Mouse (Mus musculus) embryonic facial prominence, embryonic 14.5 days (tissue): ENCODE results near the gene Nfatc4. TPM values are rescaled to one million over a fixed set of nuclear protein-coding genes. Genes with fewer than 3 reads are reported as not detected.

Experiments used
- ATAC-seq: fragments of 200-750 bp; cut with Nextera tagmentation; 2 replicates; pipeline ENCODE4 v1.8.0; 2017; ENCODE audit warnings: low read depth, moderate number of reproducible peaks, moderate TSS enrichment
- DNase-seq: peaks from one replicate; pipeline ENCODE4 v3.0.0-alpha.2; 2015; ENCODE audit warnings: low spot score
- H3K27ac ChIP-seq: fragments of 300-500 bp; sonication (generic); replicated peaks from 2 replicates; pipeline ENCODE4 v1.5.1; 2014; ENCODE audit warnings: low read depth, mild to moderate bottlenecking, low read length, moderate library complexity
- H3K27me3 ChIP-seq: fragments of 300-500 bp; sonication (generic); replicated peaks from 2 replicates; pipeline ENCODE4 v1.6.1; 2014; ENCODE audit warnings: low read length; ENCODE audit not compliant: control insufficient read depth, insufficient read depth
- H3K36me3 ChIP-seq: fragments of 300-500 bp; sonication (generic); 2 replicates; pipeline ENCODE4 v1.6.1; 2014; ENCODE audit warnings: low read length, mixed read lengths; ENCODE audit not compliant: control insufficient read depth, insufficient read depth
- H3K4me1 ChIP-seq: fragments of 300-500 bp; sonication (generic); 2 replicates; pipeline ENCODE4 v1.6.1; 2014; ENCODE audit warnings: antibody characterized with exemption, low read length; ENCODE audit not compliant: control insufficient read depth, insufficient read depth
- H3K4me2 ChIP-seq: fragments of 300-500 bp; sonication (generic); 2 replicates; pipeline ENCODE4 v1.6.1; 2014; ENCODE audit warnings: low read depth, mild to moderate bottlenecking, low read length, moderate library complexity, mixed read lengths
- H3K4me3 ChIP-seq: fragments of 300-500 bp; sonication (generic); 2 replicates; pipeline ENCODE4 v1.5.1; 2014; ENCODE audit warnings: low read depth, mild to moderate bottlenecking, low read length
- H3K9ac ChIP-seq: fragments of 300-500 bp; sonication (generic); 2 replicates; pipeline ENCODE4 v1.6.1; 2014; ENCODE audit warnings: low read depth, mild to moderate bottlenecking, low read length, moderate library complexity, mixed read lengths
- H3K9me3 ChIP-seq: fragments of 300-500 bp; sonication (generic); 2 replicates; pipeline ENCODE4 v1.6.1; 2016; ENCODE audit warnings: low read length; ENCODE audit not compliant: control insufficient read depth
- WGBS: fragments of 180-500 bp; shearing (Covaris S2); extraction: QIAGEN DNeasy Blood & Tissue Kit; methylation state at CpG from one replicate; pipeline ENCODE4 v1.1.7; 2014; 5-methylcytosine and 5-hydroxymethylcytosine counted together
- polyA plus RNA-seq: library from polyadenylated mRNA; unstranded; fragments of >200 nt; fragmentation: Nextera tagmentation; extraction: Ambion mirVana; gene quantifications from 2 replicates; pipeline ENCODE4 v1.2.1, GENCODE M21; 2014

Nfatc4 gene
- polyA plus RNA-seq, 1 experiment from 2014 or later, result 56.5 TPM

GRCm38 (mm10) chr14:55795380-55796163 is 27.4 kb upstream of the Nfatc4 start:
- DNase-seq (no peak), ATAC-seq (no peak)
- H3K27ac ChIP-seq, result no peak overlapping the region
- no peak overlapping the region for H3K9ac ChIP-seq
- no peaks in the 10 kb centered on the region for H3K36me3 ChIP-seq
- no peaks in the 10 kb centered on the region for H3K4me1 ChIP-seq
- WGBS, result 81% methylated on average over 15 of the region's 15 CpGs
- H3K9me3 ChIP-seq, result no peaks in the 10 kb centered on the region
- H3K4me3 ChIP-seq, result no peak overlapping the region
- H3K27me3 ChIP-seq, result no peaks in the 10 kb centered on the region
- no peak overlapping the region for H3K4me2 ChIP-seq

- no peaks in the 10 kb centered on the region for H3K36me3 ChIP-seq
- H3K27me3 ChIP-seq, result no peaks in the 10 kb centered on the region
- H3K4me1 ChIP-seq, result no peaks in the 10 kb centered on the region
- 16% methylated on average over 16 of the region's 16 CpGs for WGBS
- H3K4me3 ChIP-seq, result peak overlapping the region; percentile 40
- no peak overlapping the region for H3K27ac ChIP-seq
- DNase-seq (peak; percentile 94), ATAC-seq (peak; percentile 82)
- peak overlapping the region; percentile 59 for H3K9ac ChIP-seq
- H3K9me3 ChIP-seq, result no peaks in the 10 kb centered on the region
- peak overlapping the region; percentile 61 for H3K4me2 ChIP-seq
Measured at GRCm38 (mm10) chr14:55814885-55815284, 8.1 kb upstream of the Nfatc4 start.

DNA sequence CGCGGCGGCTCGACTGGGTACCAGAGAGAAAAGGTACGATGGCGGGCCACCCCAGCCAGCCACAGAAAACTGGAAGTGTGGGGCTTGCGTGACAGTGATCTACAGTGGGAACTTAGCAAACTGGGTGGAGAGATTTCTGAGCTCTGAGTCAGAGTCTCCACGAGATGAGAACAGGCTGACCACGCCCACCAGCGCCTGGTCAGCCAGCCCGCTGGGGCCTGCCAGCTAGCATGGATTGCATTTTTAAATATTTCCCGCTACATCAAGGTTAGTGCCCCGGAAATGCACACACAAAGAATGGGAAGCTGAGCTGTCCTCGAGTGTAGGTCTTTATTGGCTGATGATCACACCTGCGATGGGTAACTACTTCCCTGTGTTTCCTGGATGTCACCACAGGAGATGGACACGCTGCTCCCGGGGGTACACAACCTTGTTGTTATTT is 7.6 kb upstream of the Nfatc4 start:
- Histone ChIP-seq H3K9me3 (no peaks in the 10 kb centered on the region), H3K4me1 (no peaks in the 10 kb centered on the region), H3K27ac (no peak overlapping the region), H3K4me3 (peak overlapping the region; percentile 40), H3K9ac (peak overlapping the region; percentile 59), H3K4me2 (peak overlapping the region; percentile 61), H3K27me3 (no peaks in the 10 kb centered on the region), H3K36me3 (no peaks in the 10 kb centered on the region)
- ATAC-seq, result peak; percentile 66
- DNase-seq, result peak; percentile 80
- WGBS, result 20% methylated on average over 17 of the region's 17 CpGs

GRCm38 (mm10) chr14:55819845-55820405 is 3.0 kb upstream of the Nfatc4 start:
- ATAC-seq (no peak), DNase-seq (no peak)
- Histone ChIP-seq H3K4me2 (no peak overlapping the region), H3K36me3 (no peaks in the 10 kb centered on the region), H3K4me1 (peaks cover 4% of the 10 kb centered on the region; the same call in 1 of the 2 replicates), H3K9ac (no peak overlapping the region), H3K27ac (no peak overlapping the region), H3K9me3 (no peaks in the 10 kb centered on the region), H3K27me3 (no peaks in the 10 kb centered on the region), H3K4me3 (no peak overlapping the region)
- WGBS, result 77% methylated on average over 7 of the region's 7 CpGs

- Histone ChIP-seq H3K4me1 (peaks cover 4% of the 10 kb centered on the region; the same call in 1 of the 2 replicates), H3K4me2 (no peak overlapping the region), H3K4me3 (no peak overlapping the region), H3K9me3 (no peaks in the 10 kb centered on the region), H3K27me3 (no peaks in the 10 kb centered on the region), H3K36me3 (no peaks in the 10 kb centered on the region), H3K9ac (no peak overlapping the region), H3K27ac (no peak overlapping the region)
- 89% methylated on average over 9 of the region's 9 CpGs for WGBS
- ATAC-seq (no peak), DNase-seq (no peak)
Measured at GRCm38 (mm10) chr14:55820576-55820975, 2.4 kb upstream of the Nfatc4 start.

DNA sequence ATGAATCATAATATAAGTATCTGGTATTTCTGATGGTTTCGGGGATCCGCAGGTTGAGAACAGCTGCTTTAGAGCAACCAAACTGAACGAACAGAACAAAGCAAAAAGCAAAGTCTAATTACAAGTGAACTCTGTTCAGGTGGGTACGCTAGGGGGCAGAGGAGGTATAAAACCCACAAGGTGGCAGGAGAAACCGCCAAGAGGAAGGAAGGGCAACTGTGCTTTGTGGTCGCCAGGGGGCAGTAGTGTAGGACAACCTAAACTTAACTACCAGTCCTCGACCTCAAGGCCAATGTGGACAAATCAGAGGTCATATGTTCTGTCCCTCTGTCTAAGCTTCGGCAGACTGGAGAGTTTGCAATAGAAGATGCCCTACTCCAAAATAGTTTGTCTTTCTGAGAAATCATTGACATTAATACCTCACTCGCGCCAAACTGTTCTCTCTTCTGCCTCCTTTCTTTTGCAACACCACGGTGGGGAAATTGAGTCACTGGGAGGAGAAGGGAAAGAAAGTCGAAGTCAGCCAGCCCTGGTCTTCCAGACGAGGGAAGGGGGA is 431 bp upstream of the Nfatc4 start:
- no peaks in the 10 kb centered on the region for H3K9me3 ChIP-seq
- H3K27ac ChIP-seq, result peak overlapping the region; percentile 98
- H3K4me1 ChIP-seq, result peaks cover 8% of the 10 kb centered on the region; the same call in 1 of the 2 replicates
- ATAC-seq (peak; percentile 12; the same call in 1 of the 2 replicates), DNase-seq (peak; percentile 92)
- H3K36me3 ChIP-seq, result peaks cover 14% of the 10 kb centered on the region
- H3K27me3 ChIP-seq, result no peaks in the 10 kb centered on the region
- peak overlapping the region; percentile 88 for H3K4me2 ChIP-seq
- peak overlapping the region; percentile 60 for H3K4me3 ChIP-seq
- 4% methylated on average over 13 of the region's 13 CpGs for WGBS
- peak overlapping the region; percentile 69 for H3K9ac ChIP-seq

- H3K9ac ChIP-seq, result peak overlapping the region; percentile 69
- peaks cover 16% of the 10 kb centered on the region for H3K4me1 ChIP-seq
- peaks cover 29% of the 10 kb centered on the region for H3K36me3 ChIP-seq
- H3K4me3 ChIP-seq, result peak overlapping the region; percentile 60
- under 1% methylated on average over 10 of the region's 10 CpGs for WGBS
- H3K4me2 ChIP-seq, result peak overlapping the region; percentile 88
- no peaks in the 10 kb centered on the region for H3K27me3 ChIP-seq
- H3K27ac ChIP-seq, result peak overlapping the region; percentile 98
- peak; percentile 76 for DNase-seq
- ATAC-seq, result no peak
- H3K9me3 ChIP-seq, result no peaks in the 10 kb centered on the region
Measured at GRCm38 (mm10) chr14:55824001-55824480, 1.1 kb downstream of the Nfatc4 start.

- peak; percentile 95 for DNase-seq
- Histone ChIP-seq H3K27ac (peak overlapping the region; percentile 98), H3K9me3 (no peaks in the 10 kb centered on the region), H3K27me3 (no peaks in the 10 kb centered on the region), H3K4me2 (peak overlapping the region; percentile 88), H3K36me3 (peaks cover 35% of the 10 kb centered on the region), H3K4me1 (peaks cover 18% of the 10 kb centered on the region), H3K4me3 (peak overlapping the region; percentile 60), H3K9ac (peak overlapping the region; percentile 82)
- ATAC-seq, result peak; percentile 30
- WGBS, result under 1% methylated on average over 31 of the region's 32 CpGs
Measured at GRCm38 (mm10) chr14:55824481-55825215, 1.7 kb downstream of the Nfatc4 start.
